ENCODE assay signal across 10 mouse cellular contexts in the genomic region with DNA sequence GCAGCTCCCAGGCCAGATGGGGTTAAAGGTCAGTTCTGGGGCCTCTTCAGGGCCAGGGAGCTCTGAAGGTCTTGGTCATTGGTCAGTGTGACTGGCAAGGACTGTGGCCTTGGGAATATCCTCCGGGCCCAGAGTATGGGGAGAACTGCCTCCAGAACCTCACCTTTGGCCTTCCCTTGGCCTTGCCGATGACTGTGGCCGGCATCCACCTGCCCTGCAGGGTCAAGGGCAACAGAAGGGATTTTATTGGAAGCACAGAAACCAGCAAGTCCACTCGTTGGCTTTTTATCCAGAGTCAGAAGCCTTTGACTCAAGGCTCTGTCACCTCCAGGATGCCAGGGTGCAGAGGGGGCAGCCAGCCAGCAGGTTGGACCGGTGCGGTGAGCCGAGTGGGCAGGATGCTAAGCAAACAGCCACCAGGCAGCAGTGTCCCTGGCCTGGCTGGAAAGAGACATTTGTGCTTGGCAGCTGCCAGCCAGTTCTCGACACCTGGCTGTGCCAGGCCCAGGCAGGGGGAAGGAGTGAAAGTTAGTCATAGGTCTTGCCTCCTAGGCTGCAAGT.
A peak's percentile ranks its signal among the peaks of the same experiment; 100 is the strongest.
DNase-seq lines count a peak whose midpoint lies in the region; ATAC-seq and TF ChIP-seq lines count a peak whose summit lies in the region.
"Had no signal": no experiment of that assay in that cellular context is flagged by ENCODE, and none has a peak within 500 bp of the region (broad histone marks: within the 10 kb centered on the region; RNA-seq: fewer than 3 reads in every experiment).

No protein-coding gene starts in this region.

- DNase-seq in adrenal gland, postnatal 14 days: peak; percentile 69
- no peak for DNase-seq in adrenal gland, postnatal 25 days
- DNase-seq in stomach, postnatal 0 days (ENCODE audit: low spot score): peak; percentile 74
- DNase-seq in layer of hippocampus, adult 9-11 months: no peak

- peaks cover 100% of the 10 kb centered on the region for H3K4me1 ChIP-seq in megakaryocyte, embryonic 14.5 days
- peaks cover 81% of the 10 kb centered on the region for H3K4me1 ChIP-seq in limb, embryonic 13.5 days
- peaks cover 27% of the 10 kb centered on the region for H3K4me1 ChIP-seq in stomach, postnatal 0 days (replicated peaks; ENCODE audit: control insufficient read depth, insufficient read depth)

- no peak; the same call in 1 of the 2 replicates for TF ChIP-seq CTCF in stomach, postnatal 0 days (IDR thresholded peaks at IDR 0.05; ENCODE audit: low read depth)

- ATAC-seq in megakaryocyte, adult 5-6 weeks (ENCODE audit: poor library complexity, severe bottlenecking): no peak
- no peak for ATAC-seq in limb, embryonic 13.5 days (ENCODE audit: low FRiP score, low read depth)
- ATAC-seq in stomach, postnatal 0 days (ENCODE audit: low FRiP score, low TSS enrichment): no peak; the same call in 1 of the 2 replicates
- no peak for ATAC-seq in megakaryocyte-erythroid progenitor cell, adult 5-6 weeks (replicated peaks; ENCODE audit: low FRiP score, low TSS enrichment, poor library complexity, severe bottlenecking)
- ATAC-seq: forebrain, embryonic 14.5 days had no signal

- H3K4me3 ChIP-seq in megakaryocyte, embryonic 14.5 days (replicated peaks): peak overlapping the region; percentile 84
- H3K4me3 ChIP-seq in limb, embryonic 13.5 days: no peak overlapping the region
- no peak overlapping the region for H3K4me3 ChIP-seq in stomach, postnatal 0 days (ENCODE audit: low read depth, low read length)
- H3K4me3 ChIP-seq: limb, embryonic 12.5 days had no signal

- H3K27ac ChIP-seq in limb, embryonic 13.5 days: no peak overlapping the region
- H3K27ac ChIP-seq in stomach, postnatal 0 days (replicated peaks): peak overlapping the region; percentile 65
- H3K27ac ChIP-seq: limb, embryonic 12.5 days had no signal

- peaks cover 87% of the 10 kb centered on the region for H3K36me3 ChIP-seq in megakaryocyte, embryonic 14.5 days (replicated peaks; ENCODE audit: low read length)
- H3K36me3 ChIP-seq in limb, embryonic 13.5 days: no peaks in the 10 kb centered on the region
- no peaks in the 10 kb centered on the region for H3K36me3 ChIP-seq in stomach, postnatal 0 days (ENCODE audit: control insufficient read depth, insufficient read depth, low read length)
- H3K36me3 ChIP-seq: limb, embryonic 12.5 days had no signal

- 72% methylated on average over 8 of the region's 8 CpGs for WGBS in limb, embryonic 13.5 days
- 66% methylated on average over 8 of the region's 8 CpGs for WGBS in stomach, postnatal 0 days

- H3K27me3 ChIP-seq in megakaryocyte, embryonic 14.5 days (replicated peaks): no peaks in the 10 kb centered on the region
- peaks cover 11% of the 10 kb centered on the region; the same call in 1 of the 2 replicates for H3K27me3 ChIP-seq in limb, embryonic 13.5 days
- H3K27me3 ChIP-seq in stomach, postnatal 0 days (ENCODE audit: control insufficient read depth, insufficient read depth, low read length): no peaks in the 10 kb centered on the region

- 0 out of 2 replicates have a peak overlapping the region, but pooled peaks have one; percentile 39 for H3K9ac ChIP-seq in limb, embryonic 13.5 days
- peak overlapping the region; percentile 41 for H3K9ac ChIP-seq in stomach, postnatal 0 days (ENCODE audit: low read length)
- H3K9ac ChIP-seq: limb, embryonic 12.5 days had no signal

- TF ChIP-seq EP300 in stomach, postnatal 0 days (optimal IDR thresholded peaks at IDR 0.05): no peak

- H3K9me3 ChIP-seq in megakaryocyte, embryonic 14.5 days: no peaks in the 10 kb centered on the region
- H3K9me3 ChIP-seq in limb, embryonic 13.5 days: no peaks in the 10 kb centered on the region
- no peaks in the 10 kb centered on the region for H3K9me3 ChIP-seq in stomach, postnatal 0 days (ENCODE audit: control insufficient read depth, low read length)
- H3K9me3 ChIP-seq: limb, embryonic 12.5 days had no signal

- H3K4me2 ChIP-seq in limb, embryonic 13.5 days (replicated peaks): no peak overlapping the region
- H3K4me2 ChIP-seq in stomach, postnatal 0 days (replicated peaks; ENCODE audit: low read depth): no peak overlapping the region
- H3K4me2 ChIP-seq: limb, embryonic 12.5 days had no signal

Comparison
In these comparisons a context has a peak if more than half of its experiments do, and no peak if none do; other contexts are left out.
1. DNase-seq: peak in adrenal gland, postnatal 14 days (single experiment) and stomach, postnatal 0 days (single experiment); none in adrenal gland, postnatal 25 days (single experiment) and layer of hippocampus, adult 9-11 months (single experiment).